Mouse (Mus musculus): ENCODE data around the gene Tubg2.

DNA sequence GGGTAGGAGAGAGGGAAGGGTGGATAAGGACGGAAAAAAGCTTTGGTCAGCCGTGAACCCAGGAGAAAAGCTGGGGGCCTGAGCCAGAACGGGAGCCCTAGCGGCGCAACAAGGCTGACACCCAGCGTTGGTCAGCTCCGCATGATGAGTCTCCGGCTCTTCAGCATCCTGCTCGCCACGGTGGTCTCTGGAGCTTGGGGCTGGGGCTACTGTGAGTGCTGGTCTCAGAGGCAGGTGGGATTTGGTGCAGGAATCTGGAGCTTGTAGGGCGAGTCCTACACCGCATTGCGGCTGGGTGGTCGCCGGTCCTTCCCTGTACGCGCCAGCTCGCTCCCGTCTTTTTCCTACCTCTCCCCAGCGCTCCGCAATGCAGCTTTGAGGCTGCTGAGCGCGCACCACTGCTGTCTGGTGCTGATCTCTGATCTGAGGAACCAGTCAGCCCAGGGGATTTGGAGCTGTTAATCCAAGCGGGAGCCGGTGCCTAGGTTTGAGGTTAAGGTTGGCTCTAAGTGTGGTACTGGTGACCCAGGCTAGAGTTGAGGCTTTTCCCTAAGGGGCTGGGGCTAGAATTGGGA lies 20.5 kb downstream of the Tubg2 start:
- TF ChIP-seq POLR2A (IDR thresholded peaks at IDR 0.05; ENCODE audit: low read depth, low read length) (no peak), CTCF (conservative IDR thresholded peaks at IDR 0.05; ENCODE audit: insufficient read depth, insufficient read length, low read depth, low read length) (peak; percentile 44; the same call in 1 of the 2 replicates)
